Mouse (Mus musculus) heart, adult 2 months (tissue): ENCODE results near the gene Dock6. TPM values are rescaled to one million over a fixed set of nuclear protein-coding genes. Genes with fewer than 3 reads are reported as not detected.
A peak's percentile ranks its signal among the peaks of the same experiment; 100 is the strongest.

Source experiments
- DNase-seq, 2 experiments: peaks; one replicate each; pipeline ENCODE4 v3.0.0; 2021
- H3K27ac ChIP-seq: fragments of 200-600 bp; 2 replicates; pipeline ENCODE4 v1.8.1; 2022
- H3K27me3 ChIP-seq: fragments of 200-500 bp; 2 replicates; pipeline ENCODE4 v1.6.1; 2012; ENCODE audit warnings: mild to moderate bottlenecking, low read length, inconsistent platforms, mixed read lengths; ENCODE audit not compliant: control insufficient read depth, insufficient read depth
- H3K36me3 ChIP-seq: fragments of 200-500 bp; 2 replicates; pipeline ENCODE4 v1.6.1; 2012; ENCODE audit warnings: low read length, inconsistent platforms; ENCODE audit not compliant: control insufficient read depth, insufficient read depth
- H3K4me1 ChIP-seq: fragments of 200-500 bp; 2 replicates; pipeline ENCODE4 v1.6.1; 2011; ENCODE audit warnings: low read length; ENCODE audit not compliant: control insufficient read depth, insufficient read depth
- H3K4me3 ChIP-seq: fragments of 200-600 bp; 2 replicates; pipeline ENCODE4 v1.8.1; 2022
- H3K79me2 ChIP-seq: fragments of 200-500 bp; replicated peaks from 2 replicates; pipeline ENCODE4 v1.6.1; 2012; ENCODE audit warnings: mild to moderate bottlenecking, inconsistent platforms, low read length, moderate library complexity, mixed read lengths; ENCODE audit not compliant: control insufficient read depth, insufficient read depth
- H3K9ac ChIP-seq: fragments of 200-500 bp; 2 replicates; pipeline ENCODE4 v1.6.1; 2012; ENCODE audit warnings: low read depth, mild to moderate bottlenecking, control low read depth, inconsistent platforms, low read length, mixed read lengths
- CTCF ChIP-seq: fragments of 200-600 bp; IDR thresholded peaks from 2 replicates; pipeline ENCODE4 v1.8.1; 2022; ENCODE audit warnings: antibody characterized with exemption, mild to moderate bottlenecking, moderate library complexity
- EP300 ChIP-seq: fragments of 200-500 bp; IDR thresholded peaks from 2 replicates; pipeline ENCODE4 v1.6.1; 2011; ENCODE audit warnings: low read depth, low read length, control low read depth; ENCODE audit not compliant: insufficient read depth
- POLR2A ChIP-seq: fragments of 200-500 bp; IDR thresholded peaks from 2 replicates; pipeline ENCODE4 v1.6.1; 2011; ENCODE audit warnings: mild to moderate bottlenecking, low read depth, low read length, control low read depth; ENCODE audit not compliant: insufficient read depth
- WGBS: fragments of 180-500 bp; shearing (Covaris S2); methylation state at CpG from one replicate; pipeline ENCODE4 v1.1.7; 2018; 5-methylcytosine and 5-hydroxymethylcytosine counted together
- intact Hi-C: fragments of 180-260 bp; cut with DNase I; formaldehyde crosslinking; loops from one replicate; pipeline ENCODE4 v1.15.1; 2025
- polyA plus RNA-seq: library from polyadenylated mRNA; depleted of rRNA; stranded (reverse); fragments of >200 nt; gene quantifications from 2 replicates; pipeline ENCODE4 v1.2.3, GENCODE M21; 2012
- total RNA-seq, 2 experiments: library from RNA; stranded (reverse); gene quantifications; 2 replicates each; pipeline ENCODE4 v1.2.3; 2021

The Dock6 gene
- total and polyA plus RNA-seq, 3 experiments: 25.9 to 87.9 (median 33.8) TPM

DNA sequence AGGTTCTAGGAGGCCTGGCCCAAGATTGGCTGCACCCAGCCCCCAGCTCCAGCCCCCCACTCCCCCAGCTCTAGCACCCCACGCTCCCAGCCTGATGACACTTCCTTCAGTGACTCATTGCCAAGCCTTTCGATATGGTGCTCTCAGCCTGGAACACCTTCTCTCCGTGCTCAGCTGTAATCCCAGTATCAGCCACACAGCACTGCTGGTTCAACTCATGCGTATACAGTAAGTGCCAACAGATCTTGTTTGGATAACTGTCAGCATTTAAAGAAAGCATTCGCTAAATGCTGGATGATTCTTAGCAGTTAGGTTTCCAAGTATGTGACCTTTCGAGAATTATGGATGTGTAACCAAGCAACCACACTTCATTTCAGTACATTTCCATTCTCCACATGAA, 9.3 kb downstream of the Dock6 start:
- 34% methylated on average over 6 of the region's 6 CpGs for WGBS
- peak overlapping the region; percentile 72 for H3K27ac ChIP-seq
- peak overlapping the region; percentile 41 for H3K9ac ChIP-seq
- no peak for TF ChIP-seq POLR2A
- TF ChIP-seq EP300: no peak
- TF ChIP-seq CTCF: no peak
- H3K4me3 ChIP-seq: no peak overlapping the region
- H3K27me3 ChIP-seq: no peaks in the 10 kb centered on the region
- no peaks in the 10 kb centered on the region for H3K79me2 ChIP-seq
- peaks cover 25% of the 10 kb centered on the region for H3K4me1 ChIP-seq
- intact Hi-C loops: no loop called here
- peaks cover 26% of the 10 kb centered on the region for H3K36me3 ChIP-seq
- no peak for DNase-seq

DNA sequence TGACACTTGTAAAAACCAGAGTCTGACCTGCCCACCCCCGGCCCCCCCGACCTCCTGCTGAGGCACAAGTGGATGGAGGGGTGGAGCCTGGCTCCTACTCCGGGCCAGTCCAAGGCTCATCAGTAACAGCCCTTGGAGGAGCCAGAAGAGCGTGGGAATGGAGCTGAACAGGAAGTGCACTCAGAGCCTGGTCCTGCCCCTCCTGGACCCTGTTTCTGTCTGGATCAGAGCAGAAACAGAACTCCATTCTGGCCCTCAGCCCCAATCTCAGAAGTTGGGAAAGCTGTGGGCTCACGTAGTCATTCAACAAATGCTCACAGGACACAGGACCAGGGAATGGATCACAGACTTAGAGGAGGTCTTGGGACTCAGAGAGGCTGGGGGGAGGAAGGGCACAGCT, 10.0 kb downstream of the Dock6 start:
- H3K9ac ChIP-seq: peak overlapping the region; percentile 41
- H3K36me3 ChIP-seq: peaks cover 26% of the 10 kb centered on the region
- H3K27ac ChIP-seq: peak overlapping the region; percentile 72

DNA sequence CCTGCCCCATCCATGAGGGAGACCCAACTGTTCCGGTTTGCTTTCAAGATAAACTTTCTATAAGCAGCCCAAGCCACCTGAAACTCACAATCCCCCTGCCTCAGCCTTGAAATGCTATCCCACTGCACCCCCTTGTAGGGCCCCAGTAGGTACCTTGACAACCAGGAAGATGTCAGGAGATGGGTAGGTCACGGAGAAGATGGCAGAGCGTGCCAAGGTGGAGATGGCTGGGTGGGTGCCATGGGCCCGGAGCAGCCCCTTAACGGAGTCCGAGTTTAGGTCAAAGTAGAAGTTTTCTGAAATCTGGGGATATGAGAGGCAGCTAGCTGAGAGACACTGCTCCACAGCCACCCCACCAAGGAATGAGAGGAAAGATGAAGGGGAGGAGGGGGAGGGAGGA, 11.1 kb downstream of the Dock6 start:
- H3K79me2 ChIP-seq: no peaks in the 10 kb centered on the region
- intact Hi-C loops: no loop called here
- 84% methylated on average over 6 of the region's 6 CpGs for WGBS
- TF ChIP-seq CTCF (no peak), POLR2A (no peak), EP300 (no peak)
- H3K4me1 ChIP-seq: peaks cover 16% of the 10 kb centered on the region
- peak in 1 of 2 experiments; percentile 16 for DNase-seq
- peak overlapping the region; percentile 59 for H3K27ac ChIP-seq
- H3K36me3 ChIP-seq: peaks cover 24% of the 10 kb centered on the region
- no peak overlapping the region for H3K4me3 ChIP-seq
- H3K27me3 ChIP-seq: no peaks in the 10 kb centered on the region
- no peak overlapping the region for H3K9ac ChIP-seq

More for the DNA sequence above, 10.0 kb downstream of the Dock6 start:
- no peaks in the 10 kb centered on the region for H3K79me2 ChIP-seq
- intact Hi-C loops: no loop called here
- DNase-seq: peak; percentile 73 to 82
- no peaks in the 10 kb centered on the region for H3K27me3 ChIP-seq
- no peak overlapping the region for H3K4me3 ChIP-seq
- peaks cover 20% of the 10 kb centered on the region for H3K4me1 ChIP-seq
- 17% methylated on average over 5 of the region's 5 CpGs for WGBS
- TF ChIP-seq EP300 (no peak), CTCF (no peak), POLR2A (no peak; the same call in 1 of the 2 replicates)

DNA sequence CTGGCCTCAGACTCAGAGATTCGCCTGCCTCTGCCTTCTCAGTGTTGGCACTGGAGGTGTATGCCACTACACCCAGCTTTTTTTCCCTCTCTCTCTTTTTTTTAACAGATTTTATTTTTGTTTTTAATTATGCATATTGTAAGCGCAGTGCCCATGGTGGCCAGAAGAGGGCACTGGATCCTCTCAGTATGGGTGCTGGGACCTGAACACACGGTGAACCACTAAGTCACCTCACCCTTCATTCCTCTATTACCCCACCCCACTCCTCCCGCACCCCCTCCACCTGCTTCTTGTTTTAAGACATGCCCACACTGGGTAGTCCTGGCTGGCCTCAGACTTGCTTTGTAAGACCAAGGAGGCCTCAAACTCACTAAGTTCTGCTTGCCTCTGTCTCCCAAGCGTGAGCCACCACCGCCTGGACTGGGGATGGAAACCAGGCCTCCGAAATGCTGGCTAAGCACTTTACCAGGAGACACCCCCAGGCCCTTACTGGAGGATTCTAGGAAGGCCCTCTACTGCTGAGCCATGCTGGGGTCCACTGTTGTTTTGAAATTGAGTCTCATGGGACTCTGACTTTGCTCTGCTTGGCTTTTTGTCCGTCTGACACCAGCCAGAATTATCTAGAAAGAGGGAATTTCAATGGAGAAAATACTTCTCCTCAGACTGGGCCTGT, 12.2 kb downstream of the Dock6 start:
- peak overlapping the region; percentile 59 for H3K27ac ChIP-seq

DNA sequence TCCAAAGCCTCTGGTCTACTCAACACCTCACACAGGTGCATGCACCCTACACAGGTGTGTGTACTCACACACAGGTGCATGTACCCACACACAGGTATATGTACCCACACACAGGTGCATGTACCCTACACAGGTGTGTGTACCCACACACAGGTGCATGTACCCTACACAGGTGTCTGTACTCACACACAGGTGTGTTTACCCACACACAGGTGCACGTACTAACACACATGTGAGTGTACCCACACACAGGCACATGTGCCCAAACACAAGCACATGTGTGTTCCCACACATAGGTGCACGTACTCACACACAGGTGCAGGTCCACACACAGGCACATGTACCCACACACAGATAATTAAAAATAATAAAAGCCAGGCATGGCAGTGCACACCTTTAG, 14.7 kb downstream of the Dock6 start:
- H3K9ac ChIP-seq: no peak overlapping the region
- H3K36me3 ChIP-seq: peaks cover 1% of the 10 kb centered on the region; the same call in 1 of the 2 replicates
- TF ChIP-seq EP300: no peak
- no peak for TF ChIP-seq POLR2A
- no peak for TF ChIP-seq CTCF
- no peak for DNase-seq
- H3K79me2 ChIP-seq: no peaks in the 10 kb centered on the region
- H3K4me1 ChIP-seq: peaks cover 1% of the 10 kb centered on the region
- no peaks in the 10 kb centered on the region for H3K27me3 ChIP-seq
- intact Hi-C loops: no loop called here
- 96% methylated on average over 2 of the region's 2 CpGs for WGBS
- H3K4me3 ChIP-seq: no peak overlapping the region
- no peak overlapping the region for H3K27ac ChIP-seq

More for the DNA sequence above, 12.2 kb downstream of the Dock6 start:
- Histone ChIP-seq H3K4me3 (no peak overlapping the region), H3K36me3 (peaks cover 15% of the 10 kb centered on the region), H3K27me3 (no peaks in the 10 kb centered on the region), H3K79me2 (no peaks in the 10 kb centered on the region), H3K9ac (no peak overlapping the region), H3K4me1 (peaks cover 10% of the 10 kb centered on the region)
- TF ChIP-seq POLR2A (no peak), EP300 (peak; percentile 40; the same call in 1 of the 2 replicates), CTCF (peak; percentile 87)
- WGBS: 55% methylated on average over 8 of the region's 8 CpGs
- peak; percentile 37 to 66 for DNase-seq
- intact Hi-C loops: loop anchor here (1.0 kb wide), 1 partner anchor 31 kb away; no protein-coding TSS in a partner anchor

DNA sequence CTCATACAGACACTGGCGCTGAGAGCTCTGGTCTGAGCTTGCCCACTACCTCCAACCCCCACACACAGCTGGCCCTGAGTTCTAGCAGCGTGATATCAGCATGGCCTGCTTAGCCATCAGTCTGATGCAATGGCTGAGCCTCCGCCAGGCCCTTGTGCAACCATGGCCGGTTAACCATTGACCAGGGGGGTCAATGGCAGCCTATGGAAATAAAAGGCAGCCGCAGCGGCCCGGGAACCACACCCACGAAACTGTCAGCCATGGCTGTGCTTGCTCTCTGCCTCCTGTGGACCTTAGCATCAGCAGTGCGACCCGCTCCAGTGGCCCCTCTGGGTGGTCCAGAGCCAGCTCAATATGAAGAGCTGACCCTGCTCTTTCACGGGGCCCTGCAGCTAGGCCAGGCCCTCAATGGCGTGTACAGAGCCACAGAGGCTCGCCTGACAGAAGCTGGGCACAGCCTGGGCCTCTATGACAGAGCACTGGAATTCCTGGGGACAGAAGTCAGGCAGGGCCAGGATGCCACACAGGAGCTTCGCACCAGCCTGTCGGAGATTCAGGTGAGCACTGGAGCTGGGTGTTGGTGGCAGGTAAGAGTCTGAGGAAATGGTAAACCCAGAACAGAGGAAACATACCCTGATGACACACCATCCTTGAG, 17.1 kb downstream of the Dock6 start, which contains the start of gene Angptl8:
Angptl8 (plus strand) TSS at position 253 of the 655 bp plus-strand sequence.
- Histone ChIP-seq H3K4me3 (no peak within 1 kb of the TSS), H3K79me2 (no peaks in the 10 kb centered on the region), H3K9ac (no peak within 1 kb of the TSS), H3K36me3 (no peaks in the 10 kb centered on the region), H3K27ac (no peak within 1 kb of the TSS), H3K4me1 (no peaks in the 10 kb centered on the region; the same call in 1 of the 2 replicates), H3K27me3 (no peaks in the 10 kb centered on the region)
- DNase-seq: peak; percentile 76 to 78
- TF ChIP-seq POLR2A (no peak), EP300 (no peak), CTCF (no peak)
- intact Hi-C loops: no loop called here
- WGBS: 88% methylated on average over 15 of the region's 15 CpGs
